Mouse (Mus musculus) adipocyte (in vitro differentiated cells): ENCODE measurements at regions not wholly inside any gene's neighbourhood (a gene's known extent, or its start where the extent isn't known, plus 50 kb on each side); places are given as distances from the start of the nearest gene placed in this dataset.
A peak's percentile ranks its signal among the peaks of the same experiment; 100 is the strongest.
"Not testable (repeated sequence)": the region's sequence is repeated elsewhere in the genome, so short reads cannot be mapped to it uniquely, and the experiment has no call there.

ENCODE experiments used
- DNase-seq: peaks from one replicate; pipeline ENCODE4 v3.0.0-alpha.2; 2016; ENCODE audit warnings: low spot score

DNA sequence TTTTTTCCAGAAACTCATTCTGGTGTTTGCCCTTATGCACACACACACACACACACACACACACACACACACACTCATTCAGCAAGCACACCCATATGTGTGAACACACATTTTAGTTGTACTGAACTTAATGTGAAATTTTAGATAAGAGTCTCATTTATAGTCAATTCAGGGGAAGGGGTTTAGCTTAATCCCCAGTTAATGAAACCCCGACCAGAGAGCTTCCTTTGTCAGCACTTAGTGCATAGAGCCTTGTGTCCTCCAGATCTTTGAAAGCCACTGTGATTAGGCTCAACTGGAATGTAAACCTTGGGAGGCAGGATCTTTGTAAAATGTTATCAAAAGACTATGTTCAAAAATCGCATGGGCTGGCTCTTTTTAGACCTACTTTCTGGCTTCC is 53.4 kb downstream of the Rps12 start:
- DNase-seq, result no peak

DNA sequence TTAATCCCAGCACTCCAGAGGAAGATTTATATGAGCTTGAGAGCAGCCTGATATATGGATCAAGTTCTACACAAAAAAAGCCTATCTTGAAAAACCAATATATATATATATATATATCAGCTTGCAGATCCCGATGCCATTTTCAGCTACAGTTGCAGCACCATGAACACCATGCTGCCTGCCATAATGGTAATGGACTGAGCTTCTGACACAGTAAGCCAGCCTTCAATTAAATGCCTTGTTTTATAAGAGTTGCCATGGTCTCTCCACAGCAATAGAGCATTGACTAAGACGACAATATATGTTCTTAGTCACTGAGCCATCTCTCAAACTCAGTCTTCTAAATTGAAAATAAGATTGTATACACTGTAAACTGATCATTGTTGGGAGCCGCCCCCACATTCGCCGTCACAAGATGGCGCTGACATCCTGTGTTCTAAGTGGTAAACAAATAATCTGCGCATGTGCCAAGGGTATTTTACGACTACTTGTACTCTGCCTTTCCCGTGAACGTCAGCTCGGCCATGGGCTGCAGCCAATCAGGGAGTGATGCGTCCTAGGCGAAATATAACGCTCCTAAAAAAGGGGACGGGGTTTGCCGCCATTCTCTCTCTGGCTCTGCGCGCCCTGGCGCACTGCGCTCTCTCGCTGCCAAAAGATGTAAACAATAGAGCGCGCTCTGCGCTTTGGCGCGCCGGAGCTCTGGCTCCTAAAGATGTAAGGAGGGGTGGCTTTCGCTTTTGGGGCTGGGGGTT is 60.9 kb downstream of the Rps12 start:
- DNase-seq, result not testable (repeated sequence)

DNA sequence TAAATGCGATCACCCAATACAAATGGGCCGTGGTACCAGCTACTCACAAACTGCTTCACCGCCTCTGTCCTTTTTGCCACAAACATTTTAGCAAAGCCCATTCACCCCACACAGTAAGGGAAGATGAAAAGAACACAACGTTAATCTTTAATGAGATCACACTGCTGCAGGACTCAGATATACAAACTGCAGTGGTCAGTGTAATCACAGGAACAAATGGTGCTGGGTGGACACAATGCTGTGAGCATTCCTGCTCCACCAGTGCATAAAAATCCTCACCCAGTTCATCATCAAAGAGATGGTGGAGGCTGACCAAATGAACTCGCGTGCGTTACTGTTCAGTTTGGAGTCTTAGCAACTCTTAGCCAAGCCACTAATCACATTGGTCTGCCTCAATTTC is 69.0 kb downstream of the Rps12 start:
- no peak for DNase-seq

DNA sequence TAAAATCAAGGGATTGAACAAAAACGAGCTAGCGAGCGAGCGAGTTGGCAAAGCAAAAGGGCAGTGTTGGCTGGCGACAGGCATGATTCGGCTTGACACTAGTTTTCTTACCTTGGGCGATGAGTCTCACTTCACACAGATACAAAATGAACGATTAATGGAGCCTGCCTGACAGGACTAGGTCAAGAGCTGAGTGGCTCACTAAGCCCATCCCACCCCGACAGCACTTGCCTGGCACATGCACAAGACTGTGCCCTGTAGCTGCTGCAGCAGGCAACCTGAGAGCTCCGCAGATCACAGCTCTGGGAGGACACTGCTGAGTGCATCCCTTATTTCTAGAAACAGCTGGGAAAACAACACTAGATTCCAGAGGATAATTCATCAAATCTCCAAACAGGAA is 71.6 kb downstream of the Rps12 start:
- DNase-seq, result no peak

DNA sequence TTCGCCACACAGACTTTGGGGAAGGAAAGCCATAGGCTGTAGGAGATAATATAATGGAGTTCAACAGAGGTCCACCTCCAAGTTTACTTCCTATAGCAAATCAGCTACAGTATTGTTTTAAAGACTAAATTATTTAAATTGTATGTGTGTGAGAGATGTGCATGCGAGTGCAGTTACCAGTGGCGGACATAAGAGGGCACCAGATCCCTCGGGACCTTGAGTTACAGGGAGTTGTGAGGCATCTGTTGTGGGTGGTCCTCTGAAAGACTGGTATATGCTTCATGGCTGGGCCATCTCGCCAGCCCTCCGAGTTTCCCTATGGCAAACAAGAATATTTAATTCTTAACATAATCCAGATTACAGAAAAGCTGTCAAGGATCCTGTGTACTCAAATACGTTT is 72.0 kb downstream of the Rps12 start:
- DNase-seq, result no peak

DNA sequence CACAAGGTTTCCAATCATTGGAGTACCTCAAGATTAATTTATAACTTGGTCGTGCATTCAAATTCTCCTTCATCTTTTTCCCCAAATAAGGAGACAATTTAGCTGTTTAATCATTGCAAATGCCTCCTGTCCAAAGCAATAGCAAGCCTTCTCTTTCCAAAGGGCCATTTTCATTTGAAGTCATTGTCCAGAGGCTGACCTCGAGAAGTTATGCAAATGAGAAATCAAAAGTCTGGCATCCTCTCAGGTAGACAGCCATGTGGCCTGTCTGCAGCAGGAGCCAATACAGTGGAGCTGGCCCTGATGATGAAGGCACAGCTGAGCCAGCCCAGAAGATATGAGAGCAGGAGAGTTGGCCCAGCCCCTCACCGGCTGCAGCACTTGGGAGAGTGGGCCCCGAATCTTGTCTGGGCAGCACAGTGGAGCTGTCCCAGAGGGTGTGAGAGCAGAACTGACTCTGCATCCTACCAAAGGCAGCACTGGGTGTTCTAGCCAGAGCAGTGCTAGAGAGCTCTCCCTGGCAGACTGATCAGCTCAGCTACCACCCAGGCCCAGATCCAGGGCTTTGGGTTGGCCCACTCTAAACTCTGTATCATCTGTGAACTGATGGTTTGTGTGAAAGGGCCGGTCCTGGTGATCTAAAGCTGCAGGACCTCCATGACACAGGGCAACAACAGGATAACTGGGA is 74.2 kb downstream of the Rps12 start:
- no peak for DNase-seq

DNA sequence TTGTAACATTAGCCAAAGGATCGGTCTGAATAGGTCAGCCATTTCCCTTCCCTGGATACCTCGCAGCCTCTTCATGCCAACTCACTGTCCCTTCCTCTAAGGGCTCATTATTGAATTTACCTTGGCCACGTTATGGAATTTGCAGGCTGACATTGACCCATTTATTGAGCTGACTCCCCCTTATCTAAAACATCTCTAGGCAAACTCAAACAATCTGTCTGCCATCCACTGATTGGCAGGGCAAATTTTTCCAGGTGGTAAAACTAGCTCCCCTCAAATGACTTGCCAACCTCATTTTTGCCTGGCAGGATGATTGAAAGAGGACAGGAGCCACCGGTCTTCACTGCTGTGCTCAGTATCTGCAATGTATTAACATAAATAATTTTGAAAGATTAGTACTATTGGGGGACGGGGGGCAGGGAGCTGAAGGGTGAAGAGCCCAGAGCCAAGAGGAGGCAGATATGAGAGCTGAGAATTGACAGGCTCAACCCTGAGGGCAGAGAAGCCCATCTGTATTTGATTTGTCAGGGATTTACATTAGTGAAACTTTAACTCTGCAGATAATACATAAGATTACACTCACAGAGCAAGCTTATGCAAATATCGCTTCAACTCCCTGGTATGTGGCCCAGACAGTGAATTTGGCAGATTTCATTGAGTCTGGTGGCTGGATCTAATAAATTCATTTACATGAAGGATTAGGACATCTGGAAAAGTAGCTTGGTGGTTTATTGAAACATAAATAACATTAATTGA is 75.5 kb downstream of the Rps12 start:
- DNase-seq, result no peak

DNA sequence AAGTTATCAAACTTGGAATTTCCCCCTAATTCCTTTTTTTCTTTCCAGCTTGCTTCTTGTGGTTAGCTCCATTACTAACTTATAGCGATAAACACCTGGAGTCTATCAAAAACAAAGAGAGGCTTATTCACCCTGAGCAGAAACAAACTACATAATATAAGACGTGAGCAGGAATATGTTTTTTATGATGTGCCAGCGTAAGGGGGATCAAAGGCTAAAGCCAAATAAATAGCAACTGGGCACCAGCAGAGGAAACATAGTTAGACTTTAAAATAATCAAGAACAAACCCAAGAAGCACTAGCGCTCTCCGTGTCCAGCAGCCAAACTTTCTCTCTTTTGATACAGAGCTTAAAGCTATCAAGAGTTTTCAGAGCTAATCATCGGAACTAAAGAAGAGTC is 76.1 kb downstream of the Rps12 start:
- DNase-seq, result no peak

DNA sequence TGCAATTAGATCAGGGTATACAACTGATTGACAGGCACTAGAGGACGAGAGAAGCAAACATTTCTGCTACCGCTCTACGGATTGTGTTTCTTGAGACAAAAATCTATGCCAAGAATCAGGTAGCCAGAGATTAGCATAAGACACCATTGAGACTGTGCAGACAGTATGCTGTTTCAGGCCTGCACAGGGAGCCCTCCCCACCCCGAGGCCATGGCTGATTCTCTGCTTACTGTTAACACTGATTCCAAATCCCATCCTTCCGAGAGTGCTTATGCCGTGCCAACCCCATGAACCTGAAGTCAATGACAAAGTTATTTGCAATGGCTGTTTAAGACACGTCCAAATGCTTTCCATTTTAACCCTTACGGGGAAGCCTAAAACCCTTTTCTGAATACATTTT is 78.8 kb downstream of the Rps12 start:
- no peak for DNase-seq

DNA sequence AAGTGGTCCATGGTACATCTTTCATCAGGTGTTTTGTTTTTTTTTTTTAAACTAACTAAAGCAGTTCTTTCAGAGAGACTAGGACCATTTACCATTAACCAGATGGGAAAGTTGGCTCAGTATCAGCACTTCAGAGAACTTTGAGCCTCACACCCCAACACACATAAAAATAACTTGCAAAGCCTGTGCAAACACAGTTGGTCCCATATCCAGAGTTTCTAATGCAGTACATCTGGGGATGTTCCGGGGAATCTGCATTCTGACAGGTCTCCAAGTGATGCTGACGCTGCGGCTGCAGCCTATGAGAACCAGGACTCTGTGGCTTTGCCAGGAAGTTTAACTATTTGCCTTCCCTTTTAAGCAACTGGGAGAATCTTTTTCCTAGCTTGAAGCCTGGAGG is 79.9 kb downstream of the Rps12 start:
- DNase-seq, result no peak

DNA sequence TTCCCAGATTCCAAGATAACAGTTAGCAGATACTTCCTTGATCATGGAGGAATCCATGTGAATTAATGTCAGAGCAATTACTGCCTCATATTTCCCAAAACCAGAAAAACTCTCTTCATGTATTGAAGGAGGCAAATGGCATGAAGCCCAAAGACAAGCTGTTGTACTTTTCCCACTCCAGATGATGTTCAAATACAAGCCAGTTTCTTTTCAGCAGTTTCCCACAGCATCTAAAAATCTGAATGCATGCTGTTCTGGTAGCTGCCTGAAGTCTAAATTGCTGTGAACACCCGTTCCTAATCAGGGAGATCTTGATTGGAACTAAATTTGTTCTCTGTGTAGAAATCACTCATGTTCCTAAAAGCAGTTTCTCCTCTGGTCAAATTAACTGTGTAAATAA is 83.0 kb downstream of the Rps12 start:
- DNase-seq, result no peak

DNA sequence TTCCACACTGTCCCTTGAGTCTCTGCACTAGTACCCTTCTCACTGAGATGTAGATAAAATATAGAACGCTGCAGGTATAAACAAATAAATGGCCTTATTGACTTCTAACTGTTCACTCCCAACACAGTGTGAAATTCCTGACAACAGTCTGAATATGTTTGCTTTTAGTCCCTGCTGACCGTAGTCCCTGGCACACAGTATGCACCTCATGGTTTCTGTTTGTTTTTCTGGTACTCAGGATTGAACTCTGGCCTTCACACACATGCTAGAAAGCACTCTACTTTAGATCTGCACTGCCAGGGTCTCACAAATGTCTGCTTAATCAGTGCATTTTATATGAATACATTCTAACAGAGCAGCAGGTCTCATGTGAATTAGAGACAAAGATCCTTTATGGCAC is 95.8 kb downstream of the Rps12 start:
- no peak for DNase-seq

DNA sequence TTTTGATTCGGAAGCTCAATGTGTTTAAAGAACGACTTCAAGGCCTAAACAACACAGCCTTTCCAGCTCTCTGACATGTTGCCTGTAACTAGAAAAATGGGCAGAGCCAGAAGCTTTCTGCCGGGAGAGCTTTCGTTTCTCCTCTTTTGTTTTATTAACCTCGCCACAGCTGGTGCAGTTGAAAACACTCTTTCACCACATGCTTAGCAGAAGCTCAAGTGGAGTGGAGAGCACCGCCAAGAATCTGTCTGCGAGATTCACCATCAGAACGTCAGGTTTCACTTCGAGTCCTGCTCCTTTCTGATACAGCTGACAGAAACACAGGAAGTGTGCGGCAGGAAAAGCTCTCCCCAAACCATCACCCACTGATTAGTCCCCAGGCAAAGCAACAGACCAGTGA is 100.1 kb downstream of the Rps12 start:
- DNase-seq, result peak; percentile 42

DNA sequence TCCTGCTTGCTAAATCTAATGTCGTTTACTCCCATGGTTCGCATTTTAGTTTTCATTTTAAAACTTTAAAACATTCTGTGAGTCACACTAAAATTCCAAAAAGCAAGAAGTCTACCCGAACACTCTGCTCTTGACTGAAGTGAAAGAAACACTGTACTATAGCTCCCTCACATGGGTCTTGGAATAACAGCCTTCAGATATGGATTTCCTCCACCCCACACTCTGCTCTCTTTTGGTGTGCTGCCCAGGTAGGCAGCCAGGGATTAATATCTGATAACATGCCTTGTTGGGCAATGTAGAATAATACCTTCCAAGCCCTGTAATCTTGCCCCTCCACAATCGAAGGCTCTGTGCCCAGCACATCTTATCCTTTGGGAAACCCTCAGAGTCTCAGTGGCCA is 104.0 kb downstream of the Rps12 start:
- peak; percentile 5 for DNase-seq

DNA sequence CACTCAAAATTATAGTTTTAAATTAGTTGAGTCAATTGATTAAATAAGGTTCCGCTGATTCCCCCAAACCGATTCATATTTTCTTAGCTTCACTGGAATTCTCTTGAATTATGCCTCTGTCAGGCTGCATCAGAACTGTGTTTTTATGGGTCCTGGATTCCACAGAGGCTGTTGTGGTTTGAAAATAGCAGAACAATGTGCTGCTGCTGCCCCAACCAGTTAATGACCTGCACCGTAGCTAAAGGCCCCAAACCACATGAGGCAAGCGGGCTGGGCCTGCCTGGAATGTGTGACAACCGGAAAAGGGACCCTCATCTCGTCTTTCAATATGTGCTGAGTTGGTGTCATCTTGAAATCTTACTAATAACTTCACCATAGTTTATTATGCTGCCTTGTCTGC is 111.2 kb downstream of the Rps12 start:
- DNase-seq, result no peak

DNA sequence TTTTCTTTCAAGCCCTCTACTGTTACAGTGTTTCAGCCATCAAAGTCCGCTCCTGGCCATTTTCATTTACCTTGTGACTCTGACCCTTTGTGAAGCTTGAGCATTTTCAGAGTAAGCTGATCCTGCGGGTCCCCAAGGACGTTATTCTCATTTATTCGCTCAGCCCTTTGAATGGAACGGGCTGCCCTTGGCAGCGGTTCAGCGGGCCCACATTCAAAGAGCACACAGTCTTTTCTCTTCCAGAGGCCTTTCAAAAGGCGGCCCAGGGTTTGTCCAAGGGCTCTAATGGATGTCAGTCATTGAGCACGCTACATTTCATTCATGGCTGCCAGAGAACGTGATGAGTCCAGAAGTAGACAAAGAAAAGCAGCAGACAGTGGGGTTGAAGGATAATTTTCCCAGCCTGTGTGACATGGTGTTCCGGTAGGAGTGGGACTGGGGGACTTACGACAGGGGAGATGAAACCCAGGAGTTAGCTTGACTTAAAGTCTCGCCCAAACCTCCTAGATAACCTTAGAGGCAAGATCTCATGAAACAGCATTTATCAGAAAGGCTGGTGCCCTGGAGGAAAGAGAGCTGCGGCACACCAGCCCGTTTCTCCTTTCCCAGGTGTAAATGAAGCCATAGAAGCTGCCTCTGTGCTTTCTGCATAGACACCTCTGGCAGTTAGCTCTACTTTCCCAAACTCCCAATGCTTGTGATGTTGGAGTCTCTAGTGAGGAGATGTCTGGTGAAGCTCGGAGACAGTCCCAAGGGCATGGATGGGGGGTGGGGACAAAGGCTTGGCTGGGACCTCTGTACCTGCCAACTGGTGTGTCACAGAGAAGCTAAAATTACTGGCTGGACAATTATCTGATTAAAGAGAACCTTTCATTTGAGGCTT is 112.2 kb downstream of the Rps12 start:
- no peak for DNase-seq

DNA sequence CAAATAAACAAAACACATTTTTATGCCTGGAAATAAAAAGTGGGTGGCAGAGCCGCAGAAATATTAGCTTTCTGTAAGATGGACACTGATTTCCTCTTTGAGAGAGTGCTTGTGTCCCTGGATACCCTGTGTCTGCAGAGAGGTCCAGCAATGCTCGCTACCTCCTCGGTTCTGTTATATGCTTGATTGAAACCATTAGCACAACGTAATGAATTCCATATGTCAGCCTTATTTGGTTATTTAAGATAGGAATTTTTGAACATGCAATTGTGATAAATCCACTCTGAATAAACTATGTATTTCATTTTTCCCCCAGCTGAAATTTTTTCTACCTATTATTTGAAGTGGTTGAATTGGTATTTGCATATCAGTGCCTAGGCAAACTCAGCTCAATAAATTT is 114.8 kb downstream of the Rps12 start:
- no peak for DNase-seq

DNA sequence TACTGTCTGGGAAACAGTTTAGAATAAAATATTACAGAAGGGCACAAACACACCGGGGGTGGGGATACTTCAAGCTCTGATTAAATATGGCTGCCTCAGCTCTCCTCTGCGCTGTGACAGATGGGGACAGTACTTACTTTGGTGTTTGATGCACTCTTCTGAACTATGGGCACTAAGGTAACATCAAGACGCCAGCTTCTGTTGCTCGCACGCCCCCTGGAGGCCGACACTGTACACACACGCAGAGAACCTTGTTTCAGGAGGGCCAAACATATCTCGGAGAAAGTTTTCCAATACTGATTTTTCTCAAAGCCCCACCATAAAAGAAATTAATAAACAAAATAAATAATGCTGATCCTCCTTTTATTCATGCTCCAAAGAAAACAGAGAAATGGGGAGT is 115.6 kb downstream of the Rps12 start:
- peak; percentile 16 for DNase-seq

DNA sequence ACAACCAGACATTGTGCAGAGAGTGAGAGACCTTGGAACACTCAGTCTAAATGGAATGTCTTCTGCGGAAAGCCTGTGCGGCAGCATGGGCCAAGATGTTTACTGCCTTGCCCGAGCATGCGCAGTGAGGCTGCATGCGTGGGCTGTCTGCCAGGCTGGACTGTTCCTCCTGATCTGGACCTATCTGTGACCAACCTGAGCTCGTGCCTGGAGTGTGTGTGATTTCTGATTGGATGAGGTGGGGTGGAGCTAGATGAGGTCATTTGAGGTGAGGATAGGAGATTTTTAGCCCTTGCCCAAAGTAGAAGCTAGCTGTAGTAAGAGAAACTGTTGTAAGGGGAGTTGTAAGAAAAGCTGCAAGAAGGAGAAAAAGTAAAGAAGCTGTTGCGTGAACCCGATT is 121.2 kb downstream of the Rps12 start:
- not testable (repeated sequence) for DNase-seq

DNA sequence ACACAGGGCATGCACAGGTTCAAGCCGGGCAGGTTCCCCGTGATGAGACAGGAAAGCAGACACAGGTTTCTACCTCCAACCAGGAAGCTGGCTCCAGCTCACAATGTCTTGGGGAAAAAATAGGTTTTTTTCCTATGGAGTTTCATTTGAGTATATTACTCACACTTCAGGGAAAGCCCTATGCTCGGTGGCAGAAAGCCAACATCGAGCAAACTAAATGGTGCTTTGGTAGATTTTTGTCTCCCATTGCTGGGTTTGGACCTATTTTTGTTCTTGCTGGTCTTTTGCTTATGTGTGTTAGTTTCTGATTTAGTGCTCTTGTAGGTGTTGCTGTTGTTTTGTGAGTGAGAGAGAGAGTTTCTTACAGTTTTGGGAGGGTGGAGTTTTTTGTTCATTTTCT is 160.9 kb downstream of the Rps12 start:
- DNase-seq, result no peak

DNA sequence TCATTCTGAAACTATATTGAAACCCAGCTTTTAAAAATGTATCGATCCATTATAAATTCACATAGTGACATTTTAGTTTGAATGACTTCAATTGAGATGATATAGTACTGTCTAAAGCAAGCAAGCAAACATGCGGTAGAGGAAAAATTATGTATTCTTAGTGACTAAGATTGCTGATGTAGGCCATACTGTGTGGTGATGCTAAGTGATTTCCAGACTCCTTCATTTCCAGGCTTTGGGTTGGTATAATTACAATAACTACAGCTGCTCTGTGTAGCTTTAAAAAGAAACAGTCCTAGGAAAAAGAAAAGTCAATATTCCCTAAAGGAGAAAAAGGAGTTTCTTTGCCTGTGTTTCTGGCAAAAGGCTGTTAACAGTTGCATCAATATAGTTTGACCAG is 175.0 kb downstream of the Rps12 start:
- DNase-seq, result no peak

DNA sequence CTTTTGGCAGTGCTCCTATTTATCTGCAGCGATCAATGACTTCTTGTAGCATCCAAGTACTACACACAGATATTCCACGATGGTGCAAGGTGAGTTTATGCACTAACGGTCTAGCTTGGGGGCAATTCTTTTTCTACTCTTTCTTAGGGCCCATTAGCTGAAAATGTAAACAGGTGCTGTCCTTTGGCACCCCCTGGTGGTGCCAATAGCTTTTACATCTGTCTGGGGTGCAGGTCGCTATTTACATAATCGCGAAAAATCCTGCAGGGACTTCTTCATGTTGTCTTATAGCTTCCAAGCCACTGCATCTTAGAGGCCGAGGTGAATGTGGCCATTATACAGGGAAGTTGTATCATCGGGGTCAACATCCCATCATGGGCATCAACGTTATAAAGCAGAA is 175.9 kb downstream of the Rps12 start:
- DNase-seq, result peak; percentile 87
